ENCODE assay signal across 10 mouse cellular contexts in genomic region chr1:90842789-90843587, GRCm38 (mm10). TPM values are rescaled to one million over a fixed set of nuclear protein-coding genes. Genes with fewer than 3 reads are reported as not detected.
DNase-seq lines count a peak whose midpoint lies in the region; ATAC-seq and TF ChIP-seq lines count a peak whose summit lies in the region.
"Had no signal": no experiment of that assay in that cellular context is flagged by ENCODE, and none has a peak within 500 bp of the region (broad histone marks: within the 10 kb centered on the region; RNA-seq: fewer than 3 reads in every experiment).

No protein-coding gene starts in this region.

- peak overlapping the region; percentile 83 for H3K27ac ChIP-seq in kidney, embryonic 15.5 days
- H3K27ac ChIP-seq in embryonic fibroblast, embryonic 13.5 days (ENCODE audit: insufficient read depth, low read length) = peak overlapping the region; percentile 78
- H3K27ac ChIP-seq in thymus, adult 2 months (ENCODE audit: control insufficient read depth, insufficient read depth, low read length) = no peak overlapping the region
- H3K27ac ChIP-seq: liver, embryonic 14.5 days had no signal

- 65% methylated on average over 9 of the region's 9 CpGs for WGBS in kidney, embryonic 15.5 days
- 81% methylated on average over 9 of the region's 9 CpGs for WGBS in thymus, adult 2 months

- no peak for DNase-seq in kidney, adult 8-10 months
- peak; percentile 26 to 37 for DNase-seq in heart, postnatal 36 days
- DNase-seq in thymus, adult 2 months = no peak
- DNase-seq in B cell, adult 2 months = no peak
- DNase-seq in Muller cell, postnatal 12 days (ENCODE audit: inconsistent ontology term) = no peak

- peak overlapping the region; percentile 36 for H3K9ac ChIP-seq in kidney, embryonic 15.5 days
- H3K9ac ChIP-seq: liver, embryonic 14.5 days had no signal

- H3K4me1 ChIP-seq in kidney, embryonic 15.5 days = peaks cover 11% of the 10 kb centered on the region
- H3K4me1 ChIP-seq in embryonic fibroblast, embryonic 13.5 days (ENCODE audit: control insufficient read depth, insufficient read depth, low read length) = peaks cover 6% of the 10 kb centered on the region; the same call in 1 of the 2 replicates
- no peaks in the 10 kb centered on the region for H3K4me1 ChIP-seq in thymus, adult 2 months (replicated peaks; ENCODE audit: control insufficient read depth, insufficient read depth, low read length)

- intact Hi-C loops in heart, postnatal 36 days (cut with DNase I) = no loop called here

- peak overlapping the region; percentile 40 for H3K4me3 ChIP-seq in kidney, embryonic 15.5 days (replicated peaks)
- H3K4me3 ChIP-seq in embryonic fibroblast, embryonic 13.5 days (ENCODE audit: insufficient read depth, low read length) = peak overlapping the region; percentile 62
- H3K4me3 ChIP-seq in myocyte = peak overlapping the region; percentile 59
- H3K4me3 ChIP-seq in thymus, adult 2 months (ENCODE audit: control insufficient read depth, insufficient read depth, low read length) = no peak overlapping the region
- H3K4me3 ChIP-seq: forebrain, embryonic 10.5 days had no signal

- TF ChIP-seq POLR2A in embryonic fibroblast, embryonic 13.5 days (IDR thresholded peaks at IDR 0.05; ENCODE audit: low read depth, low read length) = no peak; the same call in 1 of the 2 replicates
- TF ChIP-seq POLR2A in myocyte (IDR thresholded peaks at IDR 0.05; ENCODE audit: insufficient read length, low read depth) = no peak
- TF ChIP-seq POLR2A in thymus, adult 2 months (IDR thresholded peaks at IDR 0.05; ENCODE audit: control insufficient read depth, extremely low read depth, insufficient read depth, low read length, poor library complexity) = no peak

- H3K36me3 ChIP-seq in kidney, embryonic 15.5 days = no peaks in the 10 kb centered on the region
- H3K36me3 ChIP-seq in myocyte (ENCODE audit: control insufficient read depth, insufficient read depth) = no peaks in the 10 kb centered on the region
- no peaks in the 10 kb centered on the region for H3K36me3 ChIP-seq in thymus, adult 2 months (ENCODE audit: control insufficient read depth, insufficient read depth, low read length)
- H3K36me3 ChIP-seq: forebrain, embryonic 10.5 days had no signal

- H3ac ChIP-seq in myocyte (ENCODE audit: control insufficient read depth, insufficient read length) = no peak overlapping the region

- H3K9me3 ChIP-seq in kidney, embryonic 15.5 days (replicated peaks) = no peaks in the 10 kb centered on the region
- H3K9me3 ChIP-seq: forebrain, embryonic 10.5 days had no signal

- peak overlapping the region; percentile 55 for H3K4me2 ChIP-seq in kidney, embryonic 15.5 days
- peak overlapping the region; percentile 91 for H3K4me2 ChIP-seq in myocyte (ENCODE audit: low read depth)

- no peak for ATAC-seq in kidney, embryonic 15.5 days (replicated peaks; ENCODE audit: low FRiP score)

- H3K27me3 ChIP-seq in kidney, embryonic 15.5 days = no peaks in the 10 kb centered on the region
- H3K27me3 ChIP-seq in myocyte (ENCODE audit: control insufficient read depth, insufficient read depth, insufficient read length) = no peaks in the 10 kb centered on the region
- no peaks in the 10 kb centered on the region for H3K27me3 ChIP-seq in thymus, adult 2 months (ENCODE audit: control insufficient read depth, insufficient read depth, low read length)

- peaks cover 49% of the 10 kb centered on the region for H3K79me2 ChIP-seq in myocyte (ENCODE audit: control insufficient read depth, insufficient read depth)

- TF ChIP-seq CTCF in embryonic fibroblast, embryonic 13.5 days (IDR thresholded peaks at IDR 0.05; ENCODE audit: borderline replicate concordance, insufficient read depth, low read length) = no peak
- no peak for TF ChIP-seq CTCF in thymus, adult 2 months (IDR thresholded peaks at IDR 0.05; ENCODE audit: borderline replicate concordance, control insufficient read depth, extremely low read depth, insufficient read depth, low read length, poor library complexity)

TF ChIP-seq in myocyte, 11 proteins besides CTCF, POLR2A, EP300 and RAD21:
- TF ChIP-seq TCF3 (IDR thresholded peaks at IDR 0.05; ENCODE audit: insufficient read length, low read depth) (no peak), POLR2AphosphoS2 (IDR thresholded peaks at IDR 0.05; ENCODE audit: insufficient read length, low read depth) (no peak), MYOG (IDR thresholded peaks at IDR 0.05; ENCODE audit: control insufficient read depth in 1 of 3, insufficient read depth in 1 of 3, insufficient read length in 2 of 3, low read depth in 2 of 3) (no peak), SRF (IDR thresholded peaks at IDR 0.05; ENCODE audit: control insufficient read depth, insufficient read length, low read depth) (no peak), REST (IDR thresholded peaks at IDR 0.05; ENCODE audit: insufficient read depth, insufficient read length) (no peak), MYOD1 (IDR thresholded peaks at IDR 0.05; ENCODE audit: control insufficient read depth in 1 of 3, insufficient read length in 2 of 3, low read depth in 2 of 3) (no peak), CEBPB (IDR thresholded peaks at IDR 0.05; ENCODE audit: insufficient read depth, poor library complexity, severe bottlenecking) (no peak), MAX (IDR thresholded peaks at IDR 0.05; ENCODE audit: low read depth) (no peak), TCF12 (IDR thresholded peaks at IDR 0.05; ENCODE audit: insufficient read depth, poor library complexity, severe bottlenecking) (no peak), USF1 (IDR thresholded peaks at IDR 0.05; ENCODE audit: low read depth) (no peak), E2F4 (IDR thresholded peaks at IDR 0.05; ENCODE audit: insufficient read depth) (no peak)

RNA-seq across cellular contexts. Expression of gene Col6a3, which starts 0.8 kb away (rescaled TPM):
- polyA plus RNA-seq in kidney, embryonic 15.5 days (2015; fragmentation: Nextera tagmentation; extraction: Ambion mirVana) = 27.1 and 39.0 TPM in 2 replicates
- 591 and 749 TPM in 2 replicates for polyA plus RNA-seq in embryonic fibroblast, embryonic 13.5 days (2011; ENCODE audit: insufficient read length, low read depth, missing spikeins)
- total RNA-seq in heart, postnatal 36 days (2021) = 10 to 100 TPM; 42.3 to 50.9 TPM
- polyA plus RNA-seq in myocyte (2012; fragmentation: generic; extraction: Trizol) = 186 TPM
- 6.5 and 6.8 TPM in 2 replicates for polyA plus RNA-seq in thymus, adult 2 months (2012; rRNA removed)

Comparison
In these comparisons a context has a peak if more than half of its experiments do, and no peak if none do; other contexts are left out.
1. DNase-seq: peak in heart, postnatal 36 days (2 of 2); none in kidney, adult 8-10 months (0 of 2), thymus, adult 2 months (single experiment), B cell, adult 2 months (0 of 2) and Muller cell, postnatal 12 days (single experiment).